Mouse (Mus musculus): Measurements from ENCODE around the gene Iqsec2.
"Not testable (repeated sequence)": the region's sequence is repeated elsewhere in the genome, so short reads cannot be mapped to it uniquely, and the experiment has no call there.

Iqsec2 gene

GRCm38 (mm10) chrX:152178843-152179545 is 34.9 kb downstream of the Iqsec2 start:
- peak; percentile 45 for DNase-seq (ENCODE audit: low spot score)

GRCm38 (mm10) chrX:152179670-152180656 is 35.9 kb downstream of the Iqsec2 start:
- no peak for DNase-seq (ENCODE audit: low spot score)

GRCm38 (mm10) chrX:152187151-152187550 is 43.1 kb downstream of the Iqsec2 start:
- DNase-seq (ENCODE audit: low spot score): no peak

- DNase-seq (ENCODE audit: low spot score): no peak
Observed at GRCm38 (mm10) chrX:152191266-152191665, 47.2 kb downstream of the Iqsec2 start.

GRCm38 (mm10) chrX:152197814-152198648 is 54.0 kb downstream of the Iqsec2 start:
- no peak for DNase-seq (ENCODE audit: low spot score)

- no peak for DNase-seq (ENCODE audit: low spot score)
Observed at GRCm38 (mm10) chrX:152201737-152202421, 57.8 kb downstream of the Iqsec2 start.

GRCm38 (mm10) chrX:152202422-152203103 is 58.5 kb downstream of the Iqsec2 start:
- no peak for DNase-seq (ENCODE audit: low spot score)

GRCm38 (mm10) chrX:152203247-152203646 is 59.2 kb downstream of the Iqsec2 start:
- DNase-seq (ENCODE audit: low spot score): no peak

- no peak for DNase-seq (ENCODE audit: low spot score)
Observed at GRCm38 (mm10) chrX:152205486-152205885, 61.4 kb downstream of the Iqsec2 start.

GRCm38 (mm10) chrX:152214703-152215102 is 70.6 kb downstream of the Iqsec2 start:
- no peak for DNase-seq (ENCODE audit: low spot score)

GRCm38 (mm10) chrX:152218529-152218928 is 74.5 kb downstream of the Iqsec2 start:
- no peak for DNase-seq (ENCODE audit: low spot score)

- no peak for DNase-seq (ENCODE audit: low spot score)
Observed at GRCm38 (mm10) chrX:152221721-152222120, 77.7 kb downstream of the Iqsec2 start.

GRCm38 (mm10) chrX:152222226-152222625 is 78.2 kb downstream of the Iqsec2 start:
- no peak for DNase-seq (ENCODE audit: low spot score)

GRCm38 (mm10) chrX:152223313-152223712 is 79.2 kb downstream of the Iqsec2 start:
- DNase-seq (ENCODE audit: low spot score): no peak

GRCm38 (mm10) chrX:152224280-152224679 is 80.2 kb downstream of the Iqsec2 start:
- no peak for DNase-seq (ENCODE audit: low spot score)

GRCm38 (mm10) chrX:152232781-152233763 is 89.0 kb downstream of the Iqsec2 start, which contains the start of gene Kdm5c:
TSS of gene Kdm5c (plus strand) at chrX:152233020.
- peak; percentile 94 for DNase-seq (ENCODE audit: low spot score)

GRCm38 (mm10) chrX:152234125-152234524 is 90.1 kb downstream of the Iqsec2 start:
- no peak for DNase-seq (ENCODE audit: low spot score)

- no peak for DNase-seq (ENCODE audit: low spot score)
Observed at GRCm38 (mm10) chrX:152235758-152236157, 91.7 kb downstream of the Iqsec2 start.

- not testable (repeated sequence) for DNase-seq (ENCODE audit: low spot score)
Observed at GRCm38 (mm10) chrX:152243140-152243539, 99.1 kb downstream of the Iqsec2 start.
